Mouse (Mus musculus): Measurements from ENCODE around the gene Ddi2. TPM values are rescaled to one million over a fixed set of nuclear protein-coding genes. Genes with fewer than 3 reads are reported as not detected.
A peak's percentile ranks its signal among the peaks of the same experiment; 100 is the strongest.

Ddi2 gene
- polyA plus RNA-seq, 1 experiment from 2014 or later: 16.8 TPM

DNA sequence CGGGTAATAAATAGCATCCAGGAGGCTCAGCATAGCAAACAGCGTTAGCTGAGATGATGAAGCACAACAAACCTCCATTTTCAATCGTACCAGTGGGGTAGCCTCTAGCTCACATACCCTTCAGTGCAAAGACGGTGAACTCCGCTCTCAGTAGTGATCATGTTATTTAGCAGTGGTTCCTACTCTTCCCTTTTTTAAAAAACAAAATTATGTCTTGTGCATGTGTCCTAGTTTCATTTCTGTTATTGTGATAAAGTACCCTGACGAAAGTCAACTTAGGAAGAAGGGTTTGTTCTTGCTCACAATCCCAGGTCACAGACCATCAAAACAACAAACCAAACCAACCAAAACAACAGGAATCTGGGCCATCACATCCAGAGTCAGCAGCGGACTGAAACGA, 77.2 kb downstream of the Ddi2 start:
- 89% methylated on average over 8 of the region's 8 CpGs for WGBS

GRCm38 (mm10) chr4:141643118-141643855, 79.9 kb downstream of the Ddi2 start:
- no peaks in the 10 kb centered on the region for H3K36me3 ChIP-seq (ENCODE audit: insufficient read depth, low read length)
- H3K9ac ChIP-seq (replicated peaks; ENCODE audit: low read depth): 0 out of 2 replicates have a peak overlapping the region, but pooled peaks have one; percentile 3
- DNase-seq (ENCODE audit: low spot score): peak; percentile 89
- H3K4me1 ChIP-seq (ENCODE audit: insufficient read depth, low read depth, low read length): peaks cover 2% of the 10 kb centered on the region; the same call in 1 of the 2 replicates
- H3K4me3 ChIP-seq (ENCODE audit: low read depth, low read length): no peak overlapping the region
- no peaks in the 10 kb centered on the region for H3K9me3 ChIP-seq (ENCODE audit: low read length)
- no peaks in the 10 kb centered on the region for H3K27me3 ChIP-seq (replicated peaks; ENCODE audit: insufficient read depth, low read length)
- 26% methylated on average over 7 of the region's 7 CpGs for WGBS
- peak; percentile 80 for ATAC-seq
- no peak overlapping the region for H3K4me2 ChIP-seq (replicated peaks; ENCODE audit: low read depth, low read length)
- H3K27ac ChIP-seq (ENCODE audit: low read length): peak overlapping the region; percentile 73
- no peak for TF ChIP-seq EP300 (IDR thresholded peaks at IDR 0.05)
- no peak; the same call in 1 of the 2 replicates for TF ChIP-seq CTCF (IDR thresholded peaks at IDR 0.05)

More for the DNA sequence above, 77.2 kb downstream of the Ddi2 start:
- DNase-seq (ENCODE audit: low spot score): no peak
- H3K4me2 ChIP-seq (replicated peaks; ENCODE audit: low read depth, low read length): no peak overlapping the region
- H3K27ac ChIP-seq (ENCODE audit: low read length): no peak overlapping the region
- H3K27me3 ChIP-seq (replicated peaks; ENCODE audit: insufficient read depth, low read length): no peaks in the 10 kb centered on the region
- no peak for ATAC-seq
- H3K9me3 ChIP-seq (ENCODE audit: low read length): no peaks in the 10 kb centered on the region
- H3K9ac ChIP-seq (replicated peaks; ENCODE audit: low read depth): no peak overlapping the region
- H3K4me3 ChIP-seq (ENCODE audit: low read depth, low read length): no peak overlapping the region
- H3K36me3 ChIP-seq (ENCODE audit: insufficient read depth, low read length): no peaks in the 10 kb centered on the region
- peaks cover 6% of the 10 kb centered on the region; the same call in 1 of the 2 replicates for H3K4me1 ChIP-seq (ENCODE audit: insufficient read depth, low read depth, low read length)
- TF ChIP-seq EP300 (IDR thresholded peaks at IDR 0.05) (no peak), CTCF (IDR thresholded peaks at IDR 0.05) (no peak)

DNA sequence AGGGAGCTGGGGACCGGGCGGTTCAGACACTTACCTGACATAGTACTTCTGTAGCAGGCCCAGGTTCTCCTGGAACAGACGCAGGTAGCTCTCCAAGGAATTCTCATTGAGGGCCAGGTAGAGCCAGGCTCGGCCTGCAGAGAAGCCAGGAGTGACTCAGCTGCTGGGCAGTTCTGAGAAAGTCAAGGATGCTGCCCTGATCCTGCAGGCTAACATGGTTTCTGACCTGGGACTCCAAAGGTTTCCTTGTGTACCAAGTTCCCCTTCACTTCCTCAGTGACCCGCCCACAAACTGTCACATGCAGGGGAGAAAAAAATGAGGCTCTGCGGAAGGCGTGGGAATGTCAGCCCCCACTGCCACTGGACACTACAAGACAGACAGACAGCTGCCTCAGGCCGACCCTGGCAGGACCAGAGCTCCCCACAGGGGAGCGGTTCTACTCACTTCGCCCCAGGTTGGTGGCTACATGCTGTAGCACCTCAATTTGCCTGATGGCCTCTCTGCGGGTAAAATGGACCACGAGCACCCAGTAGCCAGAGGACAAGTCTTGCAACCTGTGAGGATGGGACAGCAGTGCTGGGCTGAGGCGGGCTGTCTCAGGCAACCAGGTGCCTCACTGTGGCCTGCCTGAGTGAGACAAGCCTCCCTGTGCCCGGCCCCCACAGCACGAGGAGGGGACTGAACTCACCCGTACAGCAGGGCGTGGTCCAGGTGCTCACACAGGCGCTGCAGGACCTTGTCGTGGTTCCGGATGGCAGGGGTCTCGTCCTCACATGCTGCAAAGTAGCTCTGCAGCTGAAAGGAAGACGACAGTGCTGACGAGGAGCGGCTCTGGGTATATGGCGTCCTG, 81.0 kb downstream of the Ddi2 start:
- TF ChIP-seq EP300 (IDR thresholded peaks at IDR 0.05) (no peak), CTCF (IDR thresholded peaks at IDR 0.05) (no peak)
- Histone ChIP-seq H3K9ac (replicated peaks; ENCODE audit: low read depth) (no peak overlapping the region), H3K9me3 (ENCODE audit: low read length) (no peaks in the 10 kb centered on the region), H3K27me3 (replicated peaks; ENCODE audit: insufficient read depth, low read length) (no peaks in the 10 kb centered on the region), H3K36me3 (ENCODE audit: insufficient read depth, low read length) (peaks cover 10% of the 10 kb centered on the region; the same call in 1 of the 2 replicates), H3K4me3 (ENCODE audit: low read depth, low read length) (no peak overlapping the region), H3K4me1 (ENCODE audit: insufficient read depth, low read depth, low read length) (peaks cover 2% of the 10 kb centered on the region; the same call in 1 of the 2 replicates), H3K4me2 (replicated peaks; ENCODE audit: low read depth, low read length) (no peak overlapping the region), H3K27ac (ENCODE audit: low read length) (0 out of 2 replicates have a peak overlapping the region, but pooled peaks have one; percentile 20)
- DNase-seq (ENCODE audit: low spot score) (no peak), ATAC-seq (no peak)
- WGBS: 82% methylated on average over 25 of the region's 25 CpGs

- H3K27ac ChIP-seq (ENCODE audit: low read length): no peak overlapping the region
- 81% methylated on average over 7 of the region's 7 CpGs for WGBS
- H3K36me3 ChIP-seq (ENCODE audit: insufficient read depth, low read length): peaks cover 13% of the 10 kb centered on the region; the same call in 1 of the 2 replicates
- no peaks in the 10 kb centered on the region for H3K27me3 ChIP-seq (replicated peaks; ENCODE audit: insufficient read depth, low read length)
- peaks cover 2% of the 10 kb centered on the region; the same call in 1 of the 2 replicates for H3K4me1 ChIP-seq (ENCODE audit: insufficient read depth, low read depth, low read length)
- H3K4me3 ChIP-seq (ENCODE audit: low read depth, low read length): no peak overlapping the region
- no peaks in the 10 kb centered on the region for H3K9me3 ChIP-seq (ENCODE audit: low read length)
- ATAC-seq (peak; percentile 3; the same call in 1 of the 2 replicates), DNase-seq (ENCODE audit: low spot score) (no peak)
- no peak for TF ChIP-seq CTCF (IDR thresholded peaks at IDR 0.05)
- no peak overlapping the region for H3K4me2 ChIP-seq (replicated peaks; ENCODE audit: low read depth, low read length)
- H3K9ac ChIP-seq (replicated peaks; ENCODE audit: low read depth): no peak overlapping the region
These were observed 81.9 kb downstream of the Ddi2 start for GRCm38 (mm10) chr4:141641353-141641771.

GRCm38 (mm10) chr4:141639474-141639873, 83.7 kb downstream of the Ddi2 start:
- H3K4me2 ChIP-seq (replicated peaks; ENCODE audit: low read depth, low read length): no peak overlapping the region
- ATAC-seq (no peak), DNase-seq (ENCODE audit: low spot score) (no peak)
- no peak overlapping the region for H3K4me3 ChIP-seq (ENCODE audit: low read depth, low read length)
- H3K9ac ChIP-seq (replicated peaks; ENCODE audit: low read depth): no peak overlapping the region
- no peak for TF ChIP-seq EP300 (IDR thresholded peaks at IDR 0.05)
- TF ChIP-seq CTCF (IDR thresholded peaks at IDR 0.05): no peak; the same call in 1 of the 2 replicates
- no peaks in the 10 kb centered on the region for H3K9me3 ChIP-seq (ENCODE audit: low read length)
- H3K4me1 ChIP-seq (ENCODE audit: insufficient read depth, low read depth, low read length): peaks cover 2% of the 10 kb centered on the region; the same call in 1 of the 2 replicates
- 72% methylated on average over 11 of the region's 11 CpGs for WGBS
- H3K27me3 ChIP-seq (replicated peaks; ENCODE audit: insufficient read depth, low read length): no peaks in the 10 kb centered on the region
- H3K36me3 ChIP-seq (ENCODE audit: insufficient read depth, low read length): peaks cover 21% of the 10 kb centered on the region; the same call in 1 of the 2 replicates
- H3K27ac ChIP-seq (ENCODE audit: low read length): no peak overlapping the region

GRCm38 (mm10) chr4:141636693-141637092, 86.5 kb downstream of the Ddi2 start:
- H3K4me1 ChIP-seq (ENCODE audit: insufficient read depth, low read depth, low read length): no peaks in the 10 kb centered on the region
- H3K27me3 ChIP-seq (replicated peaks; ENCODE audit: insufficient read depth, low read length): no peaks in the 10 kb centered on the region
- no peak overlapping the region for H3K4me2 ChIP-seq (replicated peaks; ENCODE audit: low read depth, low read length)
- TF ChIP-seq EP300 (IDR thresholded peaks at IDR 0.05) (no peak), CTCF (IDR thresholded peaks at IDR 0.05) (no peak)
- whole genome bisulfite sequencing: 96% methylated on average over 5 of the region's 5 CpGs
- peaks cover 35% of the 10 kb centered on the region; the same call in 1 of the 2 replicates for H3K36me3 ChIP-seq (ENCODE audit: insufficient read depth, low read length)
- H3K4me3 ChIP-seq (ENCODE audit: low read depth, low read length): no peak overlapping the region
- H3K9ac ChIP-seq (replicated peaks; ENCODE audit: low read depth): no peak overlapping the region
- no peak overlapping the region for H3K27ac ChIP-seq (ENCODE audit: low read length)
- DNase-seq (ENCODE audit: low spot score) (no peak), ATAC-seq (no peak)
- H3K9me3 ChIP-seq (ENCODE audit: low read length): no peaks in the 10 kb centered on the region

All from lung, postnatal 0 days (tissue).